Mouse (Mus musculus) hindbrain, embryonic 14.5 days (tissue): Measurements from ENCODE around the gene Tnrc6c. TPM values are rescaled to one million over a fixed set of nuclear protein-coding genes. Genes with fewer than 3 reads are reported as not detected.

Source experiments
- ATAC-seq: fragments of 200-750 bp; cut with Nextera tagmentation; 2 replicates; pipeline ENCODE4 v1.8.0; 2017; ENCODE audit warnings: moderate number of reproducible peaks, mild to moderate bottlenecking, moderate TSS enrichment, moderate library complexity; ENCODE audit not compliant: low FRiP score
- DNase-seq: peaks from one replicate; pipeline ENCODE4 v3.0.0-alpha.2; 2015; ENCODE audit warnings: low spot score
- H3K27ac ChIP-seq: fragments of 300-500 bp; sonication (generic); 2 replicates; pipeline ENCODE4 v1.5.1; 2014; ENCODE audit warnings: mild to moderate bottlenecking, moderate library complexity
- H3K27me3 ChIP-seq: fragments of 300-500 bp; sonication (generic); 2 replicates; pipeline ENCODE4 v1.6.1; 2014; ENCODE audit warnings: mild to moderate bottlenecking, low read length, mixed read lengths; ENCODE audit not compliant: control insufficient read depth, insufficient read depth
- H3K36me3 ChIP-seq: fragments of 300-500 bp; sonication (generic); replicated peaks from 2 replicates; pipeline ENCODE4 v1.6.1; 2014; ENCODE audit not compliant: control insufficient read depth, insufficient read depth
- H3K4me1 ChIP-seq: fragments of 300-500 bp; sonication (generic); replicated peaks from 2 replicates; pipeline ENCODE4 v1.6.1; 2014; ENCODE audit warnings: antibody characterized with exemption, low read length, mixed read lengths; ENCODE audit not compliant: control insufficient read depth, insufficient read depth
- H3K4me2 ChIP-seq: fragments of 300-500 bp; sonication (generic); replicated peaks from 2 replicates; pipeline ENCODE4 v1.6.1; 2014; ENCODE audit warnings: mild to moderate bottlenecking, moderate library complexity
- H3K4me3 ChIP-seq: fragments of 300-500 bp; sonication (generic); replicated peaks from 2 replicates; pipeline ENCODE4 v1.5.1; 2014; ENCODE audit warnings: mild to moderate bottlenecking, low read length
- H3K9ac ChIP-seq: fragments of 300-500 bp; sonication (generic); 2 replicates; pipeline ENCODE4 v1.6.1; 2014
- H3K9me3 ChIP-seq: fragments of 300-500 bp; sonication (generic); 2 replicates; pipeline ENCODE4 v1.6.1; 2016; ENCODE audit warnings: low read length; ENCODE audit not compliant: control insufficient read depth
- WGBS: fragments of 180-500 bp; shearing (Covaris S2); extraction: QIAGEN DNeasy Blood & Tissue Kit; methylation state at CpG from one replicate; pipeline ENCODE4 v1.1.7; 2014; 5-methylcytosine and 5-hydroxymethylcytosine counted together
- polyA plus RNA-seq: library from polyadenylated mRNA; unstranded; fragments of >200 nt; fragmentation: Nextera tagmentation; extraction: Ambion mirVana; gene quantifications from 2 replicates; pipeline ENCODE4 v1.2.1, GENCODE M21; 2014

Tnrc6c gene
- polyA plus RNA-seq, 1 experiment from 2014 or later: 25.1 TPM

GRCm38 (mm10) chr11:117677594-117677993 lies 23.5 kb downstream of the Tnrc6c start:
- no peaks in the 10 kb centered on the region for H3K27me3 ChIP-seq
- peaks cover 23% of the 10 kb centered on the region for H3K4me1 ChIP-seq
- H3K4me2 ChIP-seq: no peak overlapping the region
- H3K4me3 ChIP-seq: no peak overlapping the region
- DNase-seq (no peak), ATAC-seq (no peak)
- no peaks in the 10 kb centered on the region for H3K36me3 ChIP-seq
- H3K9me3 ChIP-seq: no peaks in the 10 kb centered on the region
- 92% methylated on average over 3 of the region's 3 CpGs for WGBS
- no peak overlapping the region for H3K27ac ChIP-seq
- H3K9ac ChIP-seq: no peak overlapping the region

- WGBS: 94% methylated on average over 4 of the region's 4 CpGs
- Histone ChIP-seq H3K36me3 (no peaks in the 10 kb centered on the region), H3K9ac (no peak overlapping the region), H3K27me3 (no peaks in the 10 kb centered on the region), H3K4me3 (no peak overlapping the region), H3K9me3 (no peaks in the 10 kb centered on the region), H3K4me1 (peaks cover 23% of the 10 kb centered on the region), H3K27ac (no peak overlapping the region), H3K4me2 (no peak overlapping the region)
- ATAC-seq (no peak), DNase-seq (no peak)
These were observed 24.1 kb downstream of the Tnrc6c start for GRCm38 (mm10) chr11:117678155-117678554.

- ATAC-seq (no peak), DNase-seq (no peak)
- no peaks in the 10 kb centered on the region for H3K9me3 ChIP-seq
- H3K27ac ChIP-seq: no peak overlapping the region
- no peak overlapping the region for H3K9ac ChIP-seq
- H3K4me3 ChIP-seq: no peak overlapping the region
- WGBS: 59% methylated on average over 2 of the region's 2 CpGs
- no peak overlapping the region for H3K4me2 ChIP-seq
- no peaks in the 10 kb centered on the region for H3K36me3 ChIP-seq
- H3K27me3 ChIP-seq: no peaks in the 10 kb centered on the region
- H3K4me1 ChIP-seq: peaks cover 23% of the 10 kb centered on the region
These were observed 24.7 kb downstream of the Tnrc6c start for GRCm38 (mm10) chr11:117678740-117679139.

- DNase-seq (no peak), ATAC-seq (no peak)
- H3K9ac ChIP-seq: no peak overlapping the region
- 13% methylated on average over 5 of the region's 5 CpGs for WGBS
- peaks cover 19% of the 10 kb centered on the region for H3K4me1 ChIP-seq
- peak overlapping the region; percentile 1; the same call in 1 of the 2 replicates for H3K27ac ChIP-seq
- H3K4me2 ChIP-seq: no peak overlapping the region
- no peaks in the 10 kb centered on the region for H3K9me3 ChIP-seq
- no peaks in the 10 kb centered on the region for H3K27me3 ChIP-seq
- H3K4me3 ChIP-seq: no peak overlapping the region
- no peaks in the 10 kb centered on the region for H3K36me3 ChIP-seq
These were observed 30.6 kb downstream of the Tnrc6c start for GRCm38 (mm10) chr11:117684640-117685039.

GRCm38 (mm10) chr11:117685461-117685860 lies 31.4 kb downstream of the Tnrc6c start:
- Histone ChIP-seq H3K9me3 (no peaks in the 10 kb centered on the region), H3K27ac (no peak overlapping the region), H3K4me2 (no peak overlapping the region), H3K9ac (no peak overlapping the region), H3K4me1 (peaks cover 19% of the 10 kb centered on the region), H3K36me3 (no peaks in the 10 kb centered on the region), H3K27me3 (no peaks in the 10 kb centered on the region), H3K4me3 (no peak overlapping the region)
- WGBS: 58% methylated on average over 3 of the region's 3 CpGs
- DNase-seq (no peak), ATAC-seq (no peak)

GRCm38 (mm10) chr11:117686021-117686420 lies 31.9 kb downstream of the Tnrc6c start:
- H3K4me3 ChIP-seq: no peak overlapping the region
- H3K27me3 ChIP-seq: no peaks in the 10 kb centered on the region
- 63% methylated on average over 8 of the region's 8 CpGs for WGBS
- peaks cover 19% of the 10 kb centered on the region for H3K4me1 ChIP-seq
- H3K9me3 ChIP-seq: no peaks in the 10 kb centered on the region
- H3K9ac ChIP-seq: no peak overlapping the region
- DNase-seq (no peak), ATAC-seq (no peak)
- no peaks in the 10 kb centered on the region for H3K36me3 ChIP-seq
- no peak overlapping the region for H3K4me2 ChIP-seq
- H3K27ac ChIP-seq: no peak overlapping the region

GRCm38 (mm10) chr11:117688603-117689002 lies 34.5 kb downstream of the Tnrc6c start:
- DNase-seq: no peak
- H3K4me3 ChIP-seq: no peak overlapping the region
- H3K27me3 ChIP-seq: no peaks in the 10 kb centered on the region
- H3K9me3 ChIP-seq: no peaks in the 10 kb centered on the region
- no peaks in the 10 kb centered on the region for H3K36me3 ChIP-seq
- no peak overlapping the region for H3K27ac ChIP-seq
- peaks cover 23% of the 10 kb centered on the region for H3K4me1 ChIP-seq
- no peak overlapping the region for H3K9ac ChIP-seq
- ATAC-seq: no peak
- H3K4me2 ChIP-seq: no peak overlapping the region
- WGBS: 92% methylated on average over 2 of the region's 2 CpGs

GRCm38 (mm10) chr11:117691311-117691710 lies 37.2 kb downstream of the Tnrc6c start:
- no peaks in the 10 kb centered on the region for H3K36me3 ChIP-seq
- no peak overlapping the region for H3K9ac ChIP-seq
- H3K4me1 ChIP-seq: peaks cover 9% of the 10 kb centered on the region
- no peak overlapping the region for H3K4me2 ChIP-seq
- H3K9me3 ChIP-seq: no peaks in the 10 kb centered on the region
- H3K4me3 ChIP-seq: no peak overlapping the region
- DNase-seq (no peak), ATAC-seq (no peak)
- no peaks in the 10 kb centered on the region for H3K27me3 ChIP-seq
- no peak overlapping the region for H3K27ac ChIP-seq

- no peak overlapping the region for H3K4me2 ChIP-seq
- H3K4me1 ChIP-seq: peaks cover 21% of the 10 kb centered on the region
- 82% methylated on average over 5 of the region's 5 CpGs for WGBS
- no peak overlapping the region for H3K27ac ChIP-seq
- no peaks in the 10 kb centered on the region for H3K36me3 ChIP-seq
- no peak overlapping the region for H3K9ac ChIP-seq
- H3K27me3 ChIP-seq: no peaks in the 10 kb centered on the region
- ATAC-seq (no peak), DNase-seq (no peak)
- H3K9me3 ChIP-seq: no peaks in the 10 kb centered on the region
- no peak overlapping the region for H3K4me3 ChIP-seq
These were observed 40.0 kb downstream of the Tnrc6c start for GRCm38 (mm10) chr11:117694050-117694449.

- H3K9me3 ChIP-seq: no peaks in the 10 kb centered on the region
- H3K4me3 ChIP-seq: no peak overlapping the region
- DNase-seq (no peak), ATAC-seq (no peak)
- H3K4me2 ChIP-seq: no peak overlapping the region
- 54% methylated on average over 6 of the region's 6 CpGs for WGBS
- peaks cover 3% of the 10 kb centered on the region; the same call in 1 of the 2 replicates for H3K36me3 ChIP-seq
- no peak overlapping the region for H3K27ac ChIP-seq
- H3K9ac ChIP-seq: no peak overlapping the region
- no peaks in the 10 kb centered on the region for H3K27me3 ChIP-seq
- H3K4me1 ChIP-seq: peaks cover 19% of the 10 kb centered on the region
These were observed 42.5 kb downstream of the Tnrc6c start for GRCm38 (mm10) chr11:117696585-117696984.
